Mouse (Mus musculus): ENCODE data around the gene Tmem239. TPM values are rescaled to one million over a fixed set of nuclear protein-coding genes. Genes with fewer than 3 reads are reported as not detected.

Tmem239 gene
- polyA plus RNA-seq, 1 experiment from 2014 or later = not detected

Other genes with a start within 250 kb of the Tmem239 start
- gene Snrpb, start 227.1 kb upstream of the Tmem239 start, polyA plus RNA-seq (2015; fragmentation: Nextera tagmentation; extraction: Ambion mirVana) = 458 and 483 TPM in 2 replicates
- not detected in 2 replicates for gene Tmc2, start 211.3 kb upstream of the Tmem239 start, polyA plus RNA-seq (2015; fragmentation: Nextera tagmentation; extraction: Ambion mirVana)
- gene Nop56, start 132.0 kb upstream of the Tmem239 start, polyA plus RNA-seq (2015; fragmentation: Nextera tagmentation; extraction: Ambion mirVana) = 239 and 271 TPM in 2 replicates
- gene Idh3b, start 121.9 kb upstream of the Tmem239 start, polyA plus RNA-seq (2015; fragmentation: Nextera tagmentation; extraction: Ambion mirVana) = 165 TPM in 2 replicates
- 3.8 and 4.0 TPM in 2 replicates for gene Ebf4, start 111.3 kb upstream of the Tmem239 start, polyA plus RNA-seq (2015; fragmentation: Nextera tagmentation; extraction: Ambion mirVana)
- gene Cpxm1, start 8.9 kb upstream of the Tmem239 start, polyA plus RNA-seq (2015; fragmentation: Nextera tagmentation; extraction: Ambion mirVana) = 14.6 and 15.2 TPM in 2 replicates
- gene Gm28372, start 1.2 kb upstream of the Tmem239 start, polyA plus RNA-seq (2015; fragmentation: Nextera tagmentation; extraction: Ambion mirVana) = 0.24 and 0.25 TPM in 2 replicates
- gene 1700020A23Rik, start 1.2 kb upstream of the Tmem239 start, polyA plus RNA-seq (2015; fragmentation: Nextera tagmentation; extraction: Ambion mirVana) = 0.42 and 0.45 TPM in 2 replicates
- 116 and 119 TPM in 2 replicates for gene Vps16, start 17.9 kb downstream of the Tmem239 start, polyA plus RNA-seq (2015; fragmentation: Nextera tagmentation; extraction: Ambion mirVana)
- 12.4 and 12.8 TPM in 2 replicates for gene Pced1a, start 18.2 kb downstream of the Tmem239 start, polyA plus RNA-seq (2015; fragmentation: Nextera tagmentation; extraction: Ambion mirVana)
- gene Ptpra, start 43.8 kb downstream of the Tmem239 start, polyA plus RNA-seq (2015; fragmentation: Nextera tagmentation; extraction: Ambion mirVana) = 146 and 160 TPM in 2 replicates
- gene Mrps26, start 157.3 kb downstream of the Tmem239 start, polyA plus RNA-seq (2015; fragmentation: Nextera tagmentation; extraction: Ambion mirVana) = 77.8 and 82.3 TPM in 2 replicates
- 1.4 and 2.6 TPM in 2 replicates for gene Oxt, start 169.7 kb downstream of the Tmem239 start, polyA plus RNA-seq (2015; fragmentation: Nextera tagmentation; extraction: Ambion mirVana)
- gene Avp, start 176.1 kb downstream of the Tmem239 start, polyA plus RNA-seq (2015; fragmentation: Nextera tagmentation; extraction: Ambion mirVana) = 5.4 and 49.3 TPM in 2 replicates
- gene Fastkd5, start 223.5 kb downstream of the Tmem239 start, polyA plus RNA-seq (2015; fragmentation: Nextera tagmentation; extraction: Ambion mirVana) = 14.1 and 15.4 TPM in 2 replicates
- gene Ubox5, start 223.6 kb downstream of the Tmem239 start, polyA plus RNA-seq (2015; fragmentation: Nextera tagmentation; extraction: Ambion mirVana) = 12.7 and 12.9 TPM in 2 replicates
- 9.2 and 10.0 TPM in 2 replicates for gene Lzts3, start 236.3 kb downstream of the Tmem239 start, polyA plus RNA-seq (2015; fragmentation: Nextera tagmentation; extraction: Ambion mirVana)

Data from forebrain, embryonic 15.5 days (tissue).